Mouse (Mus musculus) liver, embryonic 16.5 days (tissue): Measurements from ENCODE around the gene Chrm3. TPM values are rescaled to one million over a fixed set of nuclear protein-coding genes. Genes with fewer than 3 reads are reported as not detected.

Experiments
- ATAC-seq: fragments of 200-750 bp; cut with Nextera tagmentation; 2 replicates; pipeline ENCODE4 v1.8.0; 2017; ENCODE audit warnings: low read depth, mild to moderate bottlenecking, moderate number of reproducible peaks, moderate library complexity
- H3K27ac ChIP-seq: fragments of 300-500 bp; sonication (generic); 2 replicates; pipeline ENCODE4 v1.5.1; 2014; ENCODE audit warnings: mild to moderate bottlenecking, low read length
- H3K27me3 ChIP-seq: fragments of 300-500 bp; sonication (generic); 2 replicates; pipeline ENCODE4 v1.6.1; 2014; ENCODE audit warnings: low read depth, low read length, mixed read lengths; ENCODE audit not compliant: control insufficient read depth, insufficient read depth
- H3K36me3 ChIP-seq: fragments of 300-500 bp; sonication (generic); 2 replicates; pipeline ENCODE4 v1.6.1; 2014; ENCODE audit warnings: mild to moderate bottlenecking; ENCODE audit not compliant: control insufficient read depth, insufficient read depth
- H3K4me1 ChIP-seq: fragments of 300-500 bp; sonication (generic); 2 replicates; pipeline ENCODE4 v1.6.1; 2014; ENCODE audit warnings: low read depth, low read length, mixed read lengths; ENCODE audit not compliant: control insufficient read depth
- H3K4me2 ChIP-seq: fragments of 300-500 bp; sonication (generic); 2 replicates; pipeline ENCODE4 v1.6.1; 2014; ENCODE audit warnings: low read depth, low read length, mixed read lengths
- H3K4me3 ChIP-seq: fragments of 300-500 bp; sonication (generic); 2 replicates; pipeline ENCODE4 v1.5.1; 2014; ENCODE audit warnings: low read depth, mild to moderate bottlenecking, low read length
- H3K9ac ChIP-seq: fragments of 300-500 bp; sonication (generic); 2 replicates; pipeline ENCODE4 v1.6.1; 2014; ENCODE audit warnings: low read depth, low read length
- H3K9me3 ChIP-seq: fragments of 300-500 bp; sonication (generic); replicated peaks from 2 replicates; pipeline ENCODE4 v1.6.1; 2016; ENCODE audit warnings: low read length; ENCODE audit not compliant: control insufficient read depth
- WGBS: fragments of 180-500 bp; shearing (Covaris S2); extraction: QIAGEN DNeasy Blood & Tissue Kit; methylation state at CpG from one replicate; pipeline ENCODE4 v1.1.7; 2014; ENCODE audit not compliant: insufficient replicate concordance; 5-methylcytosine and 5-hydroxymethylcytosine counted together
- polyA plus RNA-seq: library from polyadenylated mRNA; unstranded; fragments of >200 nt; fragmentation: Nextera tagmentation; extraction: Ambion mirVana; gene quantifications from 2 replicates; pipeline ENCODE4 v1.2.1, GENCODE M21; 2015

Chrm3 gene
- polyA plus RNA-seq, 1 experiment from 2014 or later: 0.05 TPM

- no peak for ATAC-seq
- Histone ChIP-seq H3K9ac (no peak overlapping the region), H3K9me3 (no peaks in the 10 kb centered on the region), H3K27me3 (no peaks in the 10 kb centered on the region), H3K4me3 (no peak overlapping the region), H3K36me3 (no peaks in the 10 kb centered on the region), H3K4me2 (no peak overlapping the region), H3K27ac (no peak overlapping the region), H3K4me1 (no peaks in the 10 kb centered on the region)
Measured at GRCm38 (mm10) chr13:9952619-9953018, 408.0 kb downstream of the Chrm3 start.

GRCm38 (mm10) chr13:9951376-9951775 lies 409.3 kb downstream of the Chrm3 start:
- H3K27me3 ChIP-seq: no peaks in the 10 kb centered on the region
- no peaks in the 10 kb centered on the region for H3K36me3 ChIP-seq
- H3K4me3 ChIP-seq: no peak overlapping the region
- H3K27ac ChIP-seq: no peak overlapping the region
- no peaks in the 10 kb centered on the region for H3K9me3 ChIP-seq
- no peak overlapping the region for H3K4me2 ChIP-seq
- H3K9ac ChIP-seq: no peak overlapping the region
- no peaks in the 10 kb centered on the region for H3K4me1 ChIP-seq
- ATAC-seq: no peak
- WGBS: 79% methylated on average over 1 of the region's 1 CpGs

- 75% methylated on average over 4 of the region's 4 CpGs for WGBS
- Histone ChIP-seq H3K9me3 (no peaks in the 10 kb centered on the region), H3K27me3 (no peaks in the 10 kb centered on the region), H3K27ac (no peak overlapping the region), H3K36me3 (no peaks in the 10 kb centered on the region), H3K9ac (no peak overlapping the region), H3K4me2 (no peak overlapping the region), H3K4me1 (no peaks in the 10 kb centered on the region), H3K4me3 (no peak overlapping the region)
- no peak for ATAC-seq
Measured at GRCm38 (mm10) chr13:9949091-9949490, 411.6 kb downstream of the Chrm3 start.

- H3K27me3 ChIP-seq: no peaks in the 10 kb centered on the region
- no peak for ATAC-seq
- H3K9me3 ChIP-seq: no peaks in the 10 kb centered on the region
- H3K4me1 ChIP-seq: no peaks in the 10 kb centered on the region
- no peaks in the 10 kb centered on the region for H3K36me3 ChIP-seq
- no peak overlapping the region for H3K9ac ChIP-seq
- no peak overlapping the region for H3K27ac ChIP-seq
- H3K4me3 ChIP-seq: no peak overlapping the region
- 34% methylated on average over 1 of the region's 1 CpGs for WGBS
- no peak overlapping the region for H3K4me2 ChIP-seq
Measured at GRCm38 (mm10) chr13:9940186-9940585, 420.5 kb downstream of the Chrm3 start.

- H3K4me2 ChIP-seq: no peak overlapping the region
- no peak for ATAC-seq
- no peak overlapping the region for H3K9ac ChIP-seq
- no peaks in the 10 kb centered on the region for H3K27me3 ChIP-seq
- no peak overlapping the region for H3K27ac ChIP-seq
- no peak overlapping the region for H3K4me3 ChIP-seq
- H3K9me3 ChIP-seq: no peaks in the 10 kb centered on the region
- H3K4me1 ChIP-seq: no peaks in the 10 kb centered on the region
- 23% methylated on average over 3 of the region's 3 CpGs for WGBS
- no peaks in the 10 kb centered on the region for H3K36me3 ChIP-seq
Measured at GRCm38 (mm10) chr13:9938798-9939485, 421.7 kb downstream of the Chrm3 start.

GRCm38 (mm10) chr13:9932714-9933113 lies 427.9 kb downstream of the Chrm3 start:
- H3K27me3 ChIP-seq: no peaks in the 10 kb centered on the region
- whole genome bisulfite sequencing: 58% methylated on average over 4 of the region's 4 CpGs
- no peak overlapping the region for H3K4me2 ChIP-seq
- H3K9me3 ChIP-seq: no peaks in the 10 kb centered on the region
- H3K27ac ChIP-seq: no peak overlapping the region
- no peak overlapping the region for H3K9ac ChIP-seq
- no peak overlapping the region for H3K4me3 ChIP-seq
- ATAC-seq: no peak
- H3K4me1 ChIP-seq: no peaks in the 10 kb centered on the region
- H3K36me3 ChIP-seq: no peaks in the 10 kb centered on the region

GRCm38 (mm10) chr13:9930606-9931005 lies 430.0 kb downstream of the Chrm3 start:
- Histone ChIP-seq H3K4me1 (no peaks in the 10 kb centered on the region), H3K36me3 (no peaks in the 10 kb centered on the region), H3K4me3 (no peak overlapping the region), H3K9ac (no peak overlapping the region), H3K27me3 (no peaks in the 10 kb centered on the region), H3K9me3 (no peaks in the 10 kb centered on the region), H3K4me2 (no peak overlapping the region), H3K27ac (no peak overlapping the region)
- ATAC-seq: no peak
- 35% methylated on average over 1 of the region's 1 CpGs for whole genome bisulfite sequencing

GRCm38 (mm10) chr13:9929978-9930377 lies 430.7 kb downstream of the Chrm3 start:
- no peak overlapping the region for H3K27ac ChIP-seq
- H3K9ac ChIP-seq: no peak overlapping the region
- H3K4me3 ChIP-seq: no peak overlapping the region
- H3K27me3 ChIP-seq: no peaks in the 10 kb centered on the region
- H3K4me1 ChIP-seq: no peaks in the 10 kb centered on the region
- ATAC-seq: no peak
- 41% methylated on average over 2 of the region's 2 CpGs for WGBS
- no peak overlapping the region for H3K4me2 ChIP-seq
- no peaks in the 10 kb centered on the region for H3K9me3 ChIP-seq
- H3K36me3 ChIP-seq: no peaks in the 10 kb centered on the region

GRCm38 (mm10) chr13:9921150-9921549 lies 439.5 kb downstream of the Chrm3 start:
- no peaks in the 10 kb centered on the region for H3K27me3 ChIP-seq
- no peaks in the 10 kb centered on the region for H3K36me3 ChIP-seq
- H3K27ac ChIP-seq: no peak overlapping the region
- no peak overlapping the region for H3K4me3 ChIP-seq
- no peaks in the 10 kb centered on the region for H3K9me3 ChIP-seq
- 28% methylated on average over 1 of the region's 1 CpGs for WGBS
- no peaks in the 10 kb centered on the region for H3K4me1 ChIP-seq
- no peak overlapping the region for H3K9ac ChIP-seq
- H3K4me2 ChIP-seq: no peak overlapping the region
- ATAC-seq: no peak
